Mouse (Mus musculus) thymus, postnatal 10 days (tissue): Measurements from ENCODE around the gene Il1rap.

ENCODE experiments used
- DNase-seq, 2 experiments: peaks; one replicate each; pipeline ENCODE4 v3.0.0; 2021; ENCODE audit warnings: low spot score in 2 of 2

The Il1rap gene

GRCm38 (mm10) chr16:26581048-26581912 lies at the start of gene Il1rap:
Il1rap (plus strand) TSS chr16:26581704.
- DNase-seq: peak; percentile 88 to 90

GRCm38 (mm10) chr16:26532287-26532686 lies 49.2 kb upstream of the Il1rap start:
- no peak for DNase-seq

GRCm38 (mm10) chr16:26546170-26546878 lies 35.2 kb upstream of the Il1rap start:
- DNase-seq: no peak

GRCm38 (mm10) chr16:26546879-26547206 lies 34.7 kb upstream of the Il1rap start:
- DNase-seq: no peak

- DNase-seq: no peak
These were observed 32.3 kb upstream of the Il1rap start for GRCm38 (mm10) chr16:26549221-26549620.

- no peak for DNase-seq
These were observed 29.3 kb upstream of the Il1rap start for GRCm38 (mm10) chr16:26552234-26552633.

GRCm38 (mm10) chr16:26558797-26559196 lies 22.7 kb upstream of the Il1rap start:
- no peak for DNase-seq

- DNase-seq: no peak
These were observed 19.8 kb upstream of the Il1rap start for GRCm38 (mm10) chr16:26561743-26562142.

- no peak for DNase-seq
These were observed 18.7 kb upstream of the Il1rap start for GRCm38 (mm10) chr16:26562771-26563170.

GRCm38 (mm10) chr16:26569387-26569978 lies 12.0 kb upstream of the Il1rap start:
- no peak for DNase-seq

GRCm38 (mm10) chr16:26571836-26572235 lies 9.7 kb upstream of the Il1rap start:
- no peak for DNase-seq

- DNase-seq: no peak
These were observed 7.3 kb upstream of the Il1rap start for GRCm38 (mm10) chr16:26574173-26574572.

- no peak for DNase-seq
These were observed 441 bp downstream of the Il1rap start for GRCm38 (mm10) chr16:26581913-26582376.

- DNase-seq: no peak
These were observed 4.3 kb downstream of the Il1rap start for GRCm38 (mm10) chr16:26585806-26586205.

GRCm38 (mm10) chr16:26590897-26591570 lies 9.5 kb downstream of the Il1rap start:
- DNase-seq: no peak

GRCm38 (mm10) chr16:26596440-26596839 lies 14.9 kb downstream of the Il1rap start:
- DNase-seq: no peak

- DNase-seq: no peak
These were observed 15.8 kb downstream of the Il1rap start for GRCm38 (mm10) chr16:26597307-26597706.

GRCm38 (mm10) chr16:26598591-26598990 lies 17.1 kb downstream of the Il1rap start:
- DNase-seq: no peak

GRCm38 (mm10) chr16:26601482-26601881 lies 20.0 kb downstream of the Il1rap start:
- no peak for DNase-seq

- no peak for DNase-seq
These were observed 23.1 kb downstream of the Il1rap start for GRCm38 (mm10) chr16:26604621-26605020.

- DNase-seq: no peak
These were observed 26.5 kb downstream of the Il1rap start for GRCm38 (mm10) chr16:26608003-26608402.

GRCm38 (mm10) chr16:26610508-26610907 lies 29.0 kb downstream of the Il1rap start:
- DNase-seq: no peak
